Mouse (Mus musculus): ENCODE measurements around the gene Pcbd2.
"Not testable (repeated sequence)": the region's sequence is repeated elsewhere in the genome, so short reads cannot be mapped to it uniquely, and the experiment has no call there.

The Pcbd2 gene

GRCm38 (mm10) chr13:55727120-55727838 is at the start of gene Pcbd2:
Gene Pcbd2 (plus strand): TSS chr13:55727368.
- DNase-seq: peak; percentile 88 to 89

- no peak for DNase-seq
Measured at GRCm38 (mm10) chr13:55682201-55682600, 45.0 kb upstream of the Pcbd2 start.

DNA sequence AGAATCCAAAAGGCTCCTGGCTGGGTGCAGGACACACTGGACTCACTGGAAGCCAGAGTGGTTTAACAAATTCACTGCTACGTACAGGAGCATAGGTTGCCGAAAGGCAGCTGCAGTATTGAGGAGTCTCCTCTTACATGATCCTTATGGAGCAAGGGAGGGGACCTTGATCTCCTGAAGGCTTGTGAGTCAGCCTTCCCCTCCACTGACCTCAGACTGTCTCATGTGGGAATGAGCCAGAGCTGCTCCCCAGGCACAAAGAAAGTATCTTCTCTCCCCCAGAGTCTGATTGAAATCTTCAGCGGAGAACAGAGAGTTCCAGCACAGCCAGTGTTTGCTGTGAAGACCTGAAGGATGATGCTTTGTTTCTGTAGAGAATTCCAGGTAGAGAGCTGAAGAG is 43.6 kb upstream of the Pcbd2 start:
- DNase-seq: no peak

DNA sequence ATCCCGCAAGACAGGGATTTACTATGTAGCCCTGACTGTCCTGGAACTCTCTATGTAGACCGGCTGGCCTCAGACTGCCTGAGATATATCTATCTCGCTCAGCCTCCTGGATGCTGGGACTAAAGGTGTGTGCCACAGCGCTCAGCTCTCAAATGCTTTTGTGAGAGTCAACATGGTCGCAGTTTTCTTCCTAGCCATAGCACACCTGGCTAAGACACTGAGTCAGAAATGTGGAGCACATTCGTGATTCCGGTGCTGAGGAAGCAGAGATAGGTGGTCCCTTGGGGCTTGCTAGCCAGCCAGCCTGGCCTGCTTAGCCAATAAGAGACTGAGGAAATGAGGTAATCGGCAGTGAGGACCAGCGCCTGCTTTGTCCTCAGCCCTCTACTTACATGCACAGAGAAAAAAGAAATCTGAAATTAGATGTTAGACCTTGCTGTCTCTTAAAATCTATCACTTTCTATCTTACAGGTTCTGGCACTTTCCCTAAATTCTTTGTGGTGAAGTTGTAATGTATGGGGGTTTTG is 41.0 kb upstream of the Pcbd2 start:
- no peak for DNase-seq

- DNase-seq: no peak
Measured at GRCm38 (mm10) chr13:55687927-55688602, 39.1 kb upstream of the Pcbd2 start.

- DNase-seq: peak; percentile 95 to 96
Measured at GRCm38 (mm10) chr13:55692535-55693242, 34.5 kb upstream of the Pcbd2 start, which contains the start of gene B230219D22Rik. Gene B230219D22Rik (plus strand): TSS chr13:55693124.

- no peak for DNase-seq
Measured at GRCm38 (mm10) chr13:55693243-55693721, 33.9 kb upstream of the Pcbd2 start.

DNA sequence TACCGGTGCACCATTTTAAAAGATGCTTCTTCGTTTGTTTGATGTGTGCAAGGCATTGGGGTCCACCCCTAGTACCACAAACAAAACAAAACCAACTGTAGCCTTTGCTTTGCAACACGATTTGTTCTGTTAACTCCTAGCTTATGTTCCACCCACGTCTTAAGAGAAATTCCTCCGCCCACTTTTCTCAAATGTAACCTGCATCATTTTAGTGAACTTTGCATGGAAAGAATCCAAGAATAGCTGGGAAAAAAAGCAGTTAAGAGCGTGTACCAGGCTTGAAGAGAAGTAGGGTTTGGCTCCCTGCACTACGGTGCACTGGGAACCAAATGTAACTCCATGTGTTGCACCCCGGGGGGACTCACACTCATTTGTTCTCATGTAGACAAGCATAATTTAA is 33.1 kb upstream of the Pcbd2 start:
- DNase-seq: no peak

- DNase-seq: not testable (repeated sequence)
Measured at GRCm38 (mm10) chr13:55695989-55696388, 31.2 kb upstream of the Pcbd2 start.

DNA sequence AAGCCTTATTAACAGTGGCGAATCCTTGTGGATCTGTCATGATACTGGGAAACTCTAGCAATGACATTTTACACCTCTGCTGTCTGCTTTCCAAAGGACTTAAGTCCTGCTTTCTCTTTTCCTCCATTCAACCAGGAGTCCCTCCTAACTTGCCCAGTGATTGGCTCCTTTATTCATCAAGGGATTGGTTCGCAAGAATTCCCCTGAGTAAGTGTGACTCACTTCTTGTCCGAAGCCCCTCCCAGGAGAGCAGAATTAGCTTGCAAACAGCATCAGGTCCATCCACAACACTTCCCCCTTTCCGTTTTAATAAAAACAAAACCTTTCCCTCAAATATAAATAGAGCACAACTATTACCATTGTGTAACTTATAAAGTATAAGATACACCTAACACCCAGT is 22.9 kb upstream of the Pcbd2 start:
- no peak for DNase-seq

DNA sequence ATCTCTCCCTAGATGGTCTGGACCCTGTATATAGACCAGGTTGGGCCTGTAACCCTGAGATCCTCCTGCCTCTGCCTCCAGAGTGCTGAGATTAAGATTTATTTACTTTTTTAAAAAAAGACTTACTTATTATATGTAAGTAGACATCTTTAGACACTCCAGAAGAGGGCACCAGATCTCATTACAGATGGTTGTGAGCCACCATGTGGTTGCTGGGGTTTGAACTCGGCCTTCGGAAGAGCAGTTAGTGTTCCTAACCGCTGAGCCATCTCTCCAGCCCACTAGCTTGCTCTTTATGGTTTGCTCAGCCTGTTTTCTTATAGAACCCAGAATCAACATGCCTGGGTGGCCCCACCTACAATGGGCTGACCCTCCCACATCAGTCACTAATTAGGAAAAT is 14.3 kb upstream of the Pcbd2 start:
- DNase-seq: no peak

DNA sequence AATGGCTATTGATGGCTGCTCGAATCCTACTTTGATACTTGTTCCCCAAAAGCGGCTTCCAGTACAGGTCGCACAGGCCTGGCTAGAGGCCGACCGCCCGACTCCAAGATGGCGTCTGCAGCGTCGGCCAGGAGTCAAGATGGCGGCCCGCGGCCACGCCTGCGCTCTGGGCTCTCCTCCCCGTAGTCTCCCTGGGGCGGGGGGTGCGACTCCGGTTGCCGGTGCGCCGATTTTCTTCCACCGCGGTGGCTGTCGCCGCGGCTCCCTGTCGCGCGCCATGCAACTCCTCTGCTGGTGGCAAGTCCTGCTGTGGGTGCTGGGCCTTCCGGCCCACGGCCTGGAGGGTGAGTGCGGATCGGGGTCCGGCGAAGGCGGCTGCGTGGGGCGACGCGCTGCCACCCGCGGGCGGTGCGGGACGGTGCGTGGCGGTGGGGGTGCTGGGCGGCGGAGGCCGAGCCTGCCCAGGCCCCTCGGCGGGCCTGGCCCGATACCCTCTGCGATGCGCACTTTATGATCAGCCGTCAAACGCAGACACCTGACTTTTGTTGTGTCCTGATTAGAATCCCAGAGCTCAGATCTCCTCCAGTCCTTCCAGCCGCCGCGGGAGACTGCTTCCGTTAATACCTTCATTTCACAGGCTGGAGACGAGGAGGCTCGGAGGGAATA is 12.5 kb upstream of the Pcbd2 start, which contains the start of gene Txndc15:
Gene Txndc15, plus strand, starts transcription at position 150 of the 666 bp plus-strand sequence.
- peak; percentile 95 to 96 for DNase-seq

DNA sequence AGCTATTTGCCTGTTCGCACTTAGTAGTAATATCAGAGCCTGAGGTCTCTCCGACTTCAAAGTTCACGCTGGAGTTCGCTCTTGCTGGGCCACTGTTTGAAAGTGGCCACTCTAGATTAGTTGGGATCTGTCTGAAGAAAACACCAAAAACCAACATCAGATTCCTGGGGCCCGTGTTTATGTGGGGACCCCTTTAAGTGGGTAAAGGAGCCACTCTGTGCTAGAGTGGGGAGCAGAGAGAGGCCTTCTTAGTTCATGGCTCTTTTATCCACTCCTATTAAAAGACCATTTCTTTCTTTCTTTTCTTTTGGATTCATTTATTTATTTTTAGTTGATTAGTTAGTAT is 12.0 kb upstream of the Pcbd2 start:
- no peak for DNase-seq

- no peak for DNase-seq
Measured at GRCm38 (mm10) chr13:55715908-55716510, 11.2 kb upstream of the Pcbd2 start.

GRCm38 (mm10) chr13:55721516-55721915 is 5.7 kb upstream of the Pcbd2 start:
- peak; percentile 69 to 78 for DNase-seq

DNA sequence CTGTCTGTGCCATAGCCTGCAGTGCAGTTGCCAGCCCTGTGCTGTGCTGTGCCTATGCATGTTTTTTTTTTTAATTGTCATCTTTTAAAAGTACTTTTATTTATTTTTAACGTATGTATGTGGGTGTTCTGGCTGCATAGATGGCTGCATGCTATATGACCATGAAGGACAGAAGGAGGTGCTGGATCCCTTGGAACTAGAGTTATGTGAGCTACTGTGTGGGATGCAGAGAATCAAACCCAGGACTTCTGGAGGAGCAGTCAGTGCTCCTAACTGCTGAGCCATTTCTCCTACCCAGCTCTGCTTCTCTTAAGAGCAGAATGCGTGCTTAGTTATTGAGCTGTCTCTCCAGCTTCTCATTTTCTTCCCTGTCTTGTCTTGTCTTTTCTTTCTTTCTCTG is 5.2 kb upstream of the Pcbd2 start:
- DNase-seq: no peak

- peak in 1 of 2 experiments; percentile 47 for DNase-seq
Measured at GRCm38 (mm10) chr13:55726598-55727119, 509 bp upstream of the Pcbd2 start.

DNA sequence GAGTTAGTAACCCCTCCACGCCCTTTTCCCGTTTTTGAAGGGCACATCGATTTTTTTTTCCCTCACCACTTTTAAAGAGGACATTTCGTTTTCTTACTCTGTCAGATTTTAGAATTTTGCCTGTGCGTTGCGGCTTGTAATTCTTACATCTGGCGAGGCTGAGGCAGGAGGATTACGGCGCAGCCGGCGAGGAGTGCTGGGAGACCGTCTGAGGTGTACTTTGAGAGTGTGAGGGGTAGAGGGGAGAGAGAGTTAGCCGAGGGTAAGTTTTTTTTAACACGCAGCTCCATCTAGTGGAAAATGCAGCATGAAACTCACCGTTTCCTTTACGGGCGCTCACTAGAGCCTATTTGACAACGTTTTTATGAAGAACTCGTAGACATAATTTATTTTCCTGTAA is 671 bp downstream of the Pcbd2 start:
- peak; percentile 69 to 71 for DNase-seq

DNA sequence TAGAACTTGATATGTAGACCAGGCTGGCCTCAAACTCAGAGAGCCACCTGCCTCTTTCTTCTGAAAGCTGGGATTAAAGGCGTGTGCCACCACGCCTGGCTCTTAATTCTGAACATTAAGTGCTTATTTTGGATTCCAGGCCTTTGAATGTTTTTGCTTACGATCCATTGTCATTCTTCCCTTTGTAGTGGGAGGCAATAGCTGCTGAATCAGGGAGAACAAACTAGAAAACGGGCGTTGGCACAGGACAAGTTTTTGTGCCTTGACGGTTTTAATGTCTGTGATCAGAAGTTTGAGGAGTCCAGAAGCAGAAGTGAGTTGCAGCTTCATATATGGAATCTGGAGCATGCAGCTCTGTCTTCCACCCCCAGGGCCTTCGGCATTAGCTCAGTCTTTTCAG is 3.5 kb downstream of the Pcbd2 start:
- DNase-seq: no peak

DNA sequence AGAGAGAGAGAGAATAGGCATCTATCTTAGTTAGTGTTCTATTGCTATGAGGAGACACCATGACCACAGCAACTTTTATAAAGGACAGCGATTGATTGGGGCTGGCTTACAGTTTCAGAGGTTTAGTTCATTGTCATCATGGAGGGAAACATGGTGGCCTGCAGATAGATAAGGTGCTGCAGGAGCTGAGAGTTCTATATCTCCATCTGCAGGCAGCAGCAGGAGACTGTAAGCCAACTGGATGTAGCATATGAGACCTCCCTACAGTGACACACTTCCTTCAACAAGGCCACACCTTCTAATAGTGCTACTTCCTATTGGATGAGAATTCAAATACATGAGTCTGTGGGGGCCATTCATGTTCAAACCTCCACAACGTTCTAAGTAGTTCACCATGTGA is 5.0 kb downstream of the Pcbd2 start:
- DNase-seq: no peak

DNA sequence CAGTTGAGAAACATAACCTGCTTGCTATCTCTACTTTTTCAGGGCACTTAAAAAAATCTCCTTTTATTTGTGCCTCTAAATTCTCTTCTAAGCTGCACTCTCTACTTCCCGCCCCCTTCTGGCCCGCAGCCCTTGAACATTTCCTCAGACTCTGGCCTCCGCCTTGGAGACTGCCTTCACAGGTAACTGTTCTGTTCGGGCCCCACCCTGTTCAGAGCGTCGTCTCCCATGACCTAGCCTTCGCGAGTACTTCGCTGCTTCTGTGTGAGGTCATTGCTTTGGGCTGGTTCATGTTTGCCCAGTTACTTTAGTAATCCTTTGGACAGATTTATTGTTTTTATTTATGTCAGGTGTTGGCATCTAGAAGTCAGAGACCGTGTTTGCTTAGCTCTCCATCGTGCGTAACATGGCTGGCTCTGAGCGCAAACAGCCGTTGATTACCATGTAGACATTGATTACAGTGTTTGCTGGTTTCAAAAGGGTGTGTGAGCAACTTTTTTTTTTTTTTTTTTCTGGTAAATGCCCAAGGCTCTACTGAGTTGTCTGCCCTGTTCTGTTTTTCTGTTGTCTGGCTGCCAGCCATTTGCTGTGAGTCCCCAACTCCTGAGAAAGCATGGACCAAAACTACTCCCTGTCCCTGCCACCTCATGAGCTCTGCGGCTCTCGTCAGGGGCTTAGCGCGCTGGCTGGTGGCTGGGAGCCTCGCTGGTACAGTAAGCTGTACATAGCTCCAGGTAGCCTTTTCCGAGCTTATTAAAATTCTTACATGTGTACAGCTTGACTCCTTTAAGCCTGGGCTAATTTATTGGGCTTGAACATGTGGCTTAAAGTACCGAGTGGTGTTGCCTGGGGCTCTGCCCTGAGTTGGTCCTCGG is 6.7 kb downstream of the Pcbd2 start:
- DNase-seq: no peak
